Mouse (Mus musculus): ENCODE measurements at regions not wholly inside any gene's neighbourhood (a gene's known extent, or its start where the extent isn't known, plus 50 kb on each side); places are given as distances from the start of the nearest gene placed in this dataset.

- in situ Hi-C loops (cut with MboI, MseI): no loop called here
Observed at GRCm38 (mm10) chr12:29118336-29118735, 366.7 kb downstream of the Eipr1 start.

DNA sequence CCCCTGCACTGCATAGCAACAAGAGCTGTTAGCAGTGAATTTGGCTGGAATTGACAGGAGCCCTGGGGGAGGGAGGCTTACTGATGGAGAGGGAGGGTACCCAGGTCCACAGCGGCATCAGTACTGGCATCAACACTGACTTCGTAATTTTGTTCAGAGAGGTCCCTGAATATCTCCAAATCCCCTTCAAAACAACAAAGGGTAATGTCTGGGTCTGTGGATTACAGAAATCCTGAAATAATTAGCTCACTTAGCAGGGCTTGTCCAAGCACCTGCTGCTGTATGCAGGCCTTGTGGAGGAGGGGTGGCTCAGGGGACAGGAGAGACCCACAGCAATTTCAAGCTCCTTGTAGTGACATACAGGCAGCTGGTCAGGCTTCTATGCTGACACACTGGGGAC lies 369.6 kb downstream of the Eipr1 start:
- in situ Hi-C loops (cut with MboI, MseI): no loop called here

GRCm38 (mm10) chr12:29122931-29123330 lies 371.3 kb downstream of the Eipr1 start:
- in situ Hi-C loops (cut with MboI, MseI): no loop called here

- in situ Hi-C loops (cut with MboI, MseI): no loop called here
Observed at GRCm38 (mm10) chr12:29124079-29124668, 372.6 kb downstream of the Eipr1 start.

DNA sequence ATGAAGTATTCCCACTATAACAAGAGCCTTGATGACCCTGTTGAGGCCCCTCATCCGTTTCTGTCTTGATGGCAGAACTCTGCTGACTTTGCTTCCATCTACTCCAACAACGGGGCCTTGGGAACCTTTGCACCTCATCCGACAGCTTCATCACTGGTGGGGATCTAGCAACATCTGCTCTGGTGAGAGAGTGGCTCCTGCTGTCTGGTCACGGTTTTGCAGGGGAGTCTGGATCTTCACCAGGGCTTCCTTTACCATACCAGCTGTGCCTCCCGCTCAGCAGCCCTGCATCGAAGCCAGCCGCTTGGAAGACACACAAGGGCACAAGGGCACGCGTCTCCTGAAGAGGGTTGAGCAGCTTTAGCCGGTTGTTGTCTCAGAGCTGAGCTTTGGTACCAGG lies 377.2 kb downstream of the Eipr1 start:
- in situ Hi-C loops (cut with MboI, MseI): no loop called here

- in situ Hi-C loops (cut with MboI, MseI): no loop called here
Observed at GRCm38 (mm10) chr12:29129331-29129730, 377.7 kb downstream of the Eipr1 start.

GRCm38 (mm10) chr12:29134326-29134725 lies 382.7 kb downstream of the Eipr1 start:
- in situ Hi-C loops (cut with MboI, MseI): no loop called here

DNA sequence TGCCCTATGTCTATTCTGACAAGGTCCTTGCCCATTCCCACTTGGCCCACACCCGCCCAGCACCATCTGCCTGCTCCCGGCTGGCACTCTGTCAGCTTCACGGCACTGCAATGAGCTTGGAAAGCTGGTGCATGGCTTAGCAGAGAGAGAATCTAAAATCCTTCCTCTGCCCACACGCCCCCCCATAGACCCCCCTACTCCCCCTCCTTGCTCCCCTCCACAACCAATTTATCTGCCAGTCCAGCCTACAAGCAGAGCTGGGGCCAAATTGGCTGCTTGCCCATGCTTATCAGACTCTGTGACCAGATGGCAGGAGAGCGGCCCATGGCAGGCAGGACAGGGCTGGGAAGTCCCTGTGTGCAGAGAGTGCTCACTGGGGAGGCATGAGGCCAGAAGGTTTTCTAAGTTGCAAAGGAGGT lies 385.3 kb downstream of the Eipr1 start:
- in situ Hi-C loops (cut with MboI, MseI): no loop called here

DNA sequence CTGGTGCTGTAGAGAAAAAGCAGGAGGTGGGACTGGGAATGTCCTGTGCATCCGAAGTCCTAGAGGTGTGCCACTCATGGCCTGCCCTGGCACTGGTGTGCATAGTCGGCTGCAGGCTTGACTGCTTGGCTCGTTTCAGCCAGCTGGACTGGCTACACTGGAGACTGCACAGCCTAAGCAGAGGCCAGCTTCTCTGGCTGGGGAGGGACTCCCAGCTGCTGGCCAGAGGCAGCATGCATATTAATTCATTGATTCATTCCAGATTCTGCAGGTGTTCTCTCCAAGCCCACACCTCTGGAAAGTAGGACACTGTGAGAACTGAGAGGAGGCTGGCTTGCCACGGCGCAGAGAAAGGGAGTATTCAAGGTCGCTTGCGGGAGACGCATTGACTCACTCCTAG lies 385.9 kb downstream of the Eipr1 start:
- in situ Hi-C loops (cut with MboI, MseI): no loop called here

DNA sequence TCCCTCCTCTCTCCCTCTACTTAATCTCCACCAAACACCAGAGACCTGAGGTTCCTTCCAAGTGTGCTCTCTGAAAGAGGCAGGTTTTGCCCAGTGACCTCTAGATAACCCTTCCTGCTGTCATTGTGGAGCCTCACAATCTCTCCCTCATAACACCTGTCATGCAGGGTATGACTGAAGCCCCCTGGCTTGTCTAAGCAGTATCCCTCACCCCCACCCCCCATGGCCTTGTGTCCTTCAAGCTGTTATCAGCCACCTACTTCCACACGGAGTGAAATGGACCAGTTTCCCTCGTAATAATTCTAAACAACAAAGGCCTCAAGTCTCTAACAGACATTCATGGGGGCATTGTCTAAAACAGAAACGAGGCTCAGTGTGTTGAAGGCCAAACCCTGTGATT lies 387.6 kb upstream of the Myt1l start:
- in situ Hi-C loops (cut with MboI, MseI): no loop called here

GRCm38 (mm10) chr12:29141132-29141531 lies 387.1 kb upstream of the Myt1l start:
- in situ Hi-C loops (cut with MboI, MseI): no loop called here

DNA sequence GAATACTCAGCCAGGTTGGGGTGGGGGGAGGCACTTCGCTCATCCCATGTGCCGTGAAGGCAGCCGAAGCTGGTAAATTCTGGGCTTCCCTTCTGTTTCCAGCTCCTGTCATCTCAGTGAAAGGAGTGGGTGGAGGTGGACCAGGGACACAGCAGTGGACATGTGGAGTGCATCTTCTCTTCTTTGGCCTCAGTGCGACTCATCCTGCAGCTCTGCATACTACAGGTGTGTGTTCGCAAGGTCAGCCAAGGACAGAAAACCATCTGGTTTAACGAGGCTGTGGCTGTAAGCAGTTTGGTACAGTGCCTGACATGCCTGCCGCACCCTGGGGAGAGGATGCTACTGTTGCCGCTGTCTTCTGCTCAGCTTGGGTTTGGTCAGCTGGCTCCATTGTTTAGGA lies 386.3 kb upstream of the Myt1l start:
- in situ Hi-C loops (cut with MboI, MseI): no loop called here

DNA sequence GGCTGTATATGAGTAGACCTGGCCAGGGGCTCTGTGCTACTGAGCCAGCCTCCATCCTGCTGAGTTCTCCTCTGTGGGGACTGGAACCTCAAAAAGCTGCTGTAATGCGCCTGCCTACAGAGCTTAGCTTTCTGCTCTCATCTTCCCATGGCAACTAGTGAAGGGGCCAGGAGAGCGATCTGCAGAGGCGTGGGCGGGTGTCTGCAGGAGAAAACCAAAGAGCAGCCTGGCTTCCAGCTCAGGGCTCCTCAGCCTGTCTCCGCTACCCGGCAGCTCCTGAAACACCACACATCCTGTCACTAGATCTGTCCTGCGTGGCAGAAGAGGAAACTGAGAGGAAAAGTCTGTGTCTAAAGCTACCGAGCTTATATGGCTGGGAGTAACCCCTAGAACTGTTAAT lies 384.9 kb upstream of the Myt1l start:
- in situ Hi-C loops (cut with MboI, MseI): no loop called here

DNA sequence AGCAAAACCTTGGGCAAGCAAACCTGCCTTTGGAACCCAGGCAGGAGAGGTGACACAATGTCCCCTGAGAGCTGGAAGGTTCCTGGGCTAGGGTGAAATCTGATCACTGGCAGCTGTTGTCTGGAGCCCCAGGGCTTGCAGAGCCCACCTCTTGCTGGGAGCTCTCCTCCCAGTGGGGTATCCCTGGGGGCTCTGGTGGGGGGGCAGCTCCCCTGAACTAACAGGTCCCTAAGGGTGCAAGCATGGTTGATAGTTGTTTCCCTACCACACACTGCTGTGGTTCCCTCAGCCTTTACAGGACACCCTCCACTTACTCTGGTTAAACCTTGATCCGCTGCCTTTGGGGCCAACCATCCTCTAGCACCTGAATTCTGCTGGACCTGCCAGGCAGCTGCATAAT lies 367.3 kb upstream of the Myt1l start:
- in situ Hi-C loops (cut with MboI, MseI): no loop called here

- in situ Hi-C loops (cut with MboI, MseI): no loop called here
Observed at GRCm38 (mm10) chr12:29161546-29161945, 366.6 kb upstream of the Myt1l start.

GRCm38 (mm10) chr12:29164701-29165100 lies 363.5 kb upstream of the Myt1l start:
- in situ Hi-C loops (cut with MboI, MseI): no loop called here

DNA sequence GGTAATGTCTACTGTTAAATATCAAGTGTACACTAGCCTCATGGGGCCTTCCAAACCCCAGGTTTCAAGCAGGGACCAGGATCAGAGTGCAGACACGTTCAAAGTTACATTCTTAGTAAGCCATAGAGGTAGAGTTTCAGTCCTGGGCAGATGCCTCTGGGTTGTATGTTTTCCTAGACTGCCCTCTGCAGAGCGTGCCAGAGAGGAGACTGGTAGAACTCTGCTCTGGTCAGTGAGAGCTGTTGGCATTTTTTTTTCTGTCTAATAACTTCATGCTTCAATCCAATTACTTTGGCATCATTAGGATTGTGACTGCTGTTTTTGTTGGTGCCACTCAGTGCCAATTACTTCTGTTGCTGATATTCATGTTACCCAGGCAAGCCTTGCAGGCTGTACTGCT lies 361.9 kb upstream of the Myt1l start:
- in situ Hi-C loops (cut with MboI, MseI): no loop called here

- in situ Hi-C loops (cut with MboI, MseI): no loop called here
Observed at GRCm38 (mm10) chr12:29167922-29168321, 360.3 kb upstream of the Myt1l start.

GRCm38 (mm10) chr12:29175698-29176440 lies 352.3 kb upstream of the Myt1l start:
- in situ Hi-C loops (cut with MboI, MseI): no loop called here

DNA sequence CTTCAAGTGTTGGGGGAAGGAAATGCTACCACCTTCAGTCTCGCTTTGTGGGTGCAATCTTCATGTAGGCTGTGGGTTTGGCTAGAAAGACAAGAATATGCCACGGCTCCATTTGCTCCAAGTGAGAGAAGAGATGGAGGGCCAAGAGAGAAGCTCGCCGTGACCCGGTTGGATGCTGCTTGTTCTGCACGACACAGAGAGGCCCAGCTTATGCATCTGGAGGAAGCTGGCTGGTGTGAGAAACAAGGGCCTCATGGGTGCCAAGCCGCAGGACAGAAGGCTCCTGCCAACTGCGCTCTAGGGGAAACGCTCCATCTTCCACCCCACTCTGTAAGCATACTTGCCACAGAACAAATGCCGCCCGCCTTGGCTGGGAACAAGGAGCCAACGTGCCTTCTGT lies 351.0 kb upstream of the Myt1l start:
- in situ Hi-C loops (cut with MboI, MseI): no loop called here

DNA sequence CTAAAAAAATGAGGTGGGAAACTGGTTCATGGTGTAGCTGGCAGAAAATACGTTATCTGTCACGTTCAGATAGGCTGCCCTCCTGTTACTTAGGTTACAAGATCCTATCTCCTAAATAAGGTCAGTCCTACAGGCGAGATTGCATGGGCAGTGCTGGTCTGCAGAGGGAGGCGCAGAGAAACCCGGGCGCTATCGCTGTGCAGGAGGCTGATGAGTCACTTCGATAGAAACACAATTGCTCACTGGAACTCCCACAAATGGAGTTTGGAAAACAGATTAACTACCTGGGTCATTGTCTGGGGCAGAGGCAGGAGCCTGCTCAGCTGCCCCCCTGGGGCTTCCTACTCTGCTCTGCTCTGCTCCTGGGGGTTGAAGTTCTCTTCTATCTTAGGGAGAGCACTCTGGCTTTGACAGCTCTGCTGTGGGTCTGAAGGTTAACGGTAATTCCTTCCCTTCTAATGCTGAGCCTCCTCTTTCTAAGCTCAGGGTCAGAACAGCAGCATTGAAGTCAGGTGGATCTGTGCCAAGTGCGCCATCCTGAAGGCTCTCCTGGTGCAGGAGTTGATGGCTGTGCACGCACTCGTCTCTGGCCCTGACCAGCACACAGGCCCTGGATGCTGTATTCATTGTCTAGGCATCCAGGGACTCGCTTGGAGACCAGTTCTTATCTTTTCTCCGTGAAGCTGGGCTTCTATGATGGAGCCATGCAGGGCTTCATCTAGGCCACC lies 349.9 kb upstream of the Myt1l start:
- in situ Hi-C loops (cut with MboI, MseI): no loop called here

DNA sequence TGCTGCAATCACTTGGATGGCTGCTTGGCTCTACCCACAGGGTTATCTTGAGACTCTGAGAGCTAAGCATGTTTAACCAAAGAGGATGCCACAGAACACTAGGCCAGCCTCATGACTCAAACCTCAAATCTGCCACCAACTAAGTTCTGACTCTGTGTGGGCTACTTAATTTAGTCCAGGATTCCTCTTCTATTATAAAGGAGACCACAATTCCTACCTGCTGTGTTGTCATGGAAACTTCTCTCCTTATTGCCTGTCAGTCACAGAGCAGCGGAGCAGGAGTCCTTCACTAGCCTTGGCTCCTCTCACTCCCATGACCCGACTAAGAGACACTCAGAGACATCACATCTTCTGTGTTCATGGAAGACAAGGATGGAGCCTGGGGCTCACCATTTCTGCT lies 348.8 kb upstream of the Myt1l start:
- in situ Hi-C loops (cut with MboI, MseI): no loop called here

DNA sequence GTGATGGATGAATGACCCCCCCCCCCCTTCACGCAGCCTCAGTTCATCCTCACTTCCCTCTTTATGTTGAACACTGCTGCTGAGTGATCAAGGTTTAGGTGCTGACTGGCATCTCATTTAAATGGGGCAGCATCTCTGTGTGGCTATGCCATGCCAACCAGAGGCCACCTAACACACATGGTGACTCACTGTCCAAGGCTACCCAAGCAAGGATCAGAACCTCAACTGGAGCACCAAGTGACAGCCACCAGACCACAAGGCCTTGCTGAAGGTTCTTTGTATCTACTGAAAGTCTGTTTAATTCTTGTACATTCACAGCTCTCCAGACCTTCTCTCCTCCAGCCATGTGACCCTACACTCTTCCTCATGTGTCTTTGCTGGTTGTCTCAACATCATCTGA lies 347.6 kb upstream of the Myt1l start:
- in situ Hi-C loops (cut with MboI, MseI): no loop called here
